23 mouse cellular contexts compared by ENCODE assay signal in genomic region chr12:99969906-99970305, GRCm38 (mm10). TPM values are rescaled to one million over a fixed set of nuclear protein-coding genes. Genes with fewer than 3 reads are reported as not detected.
DNase-seq lines count a peak whose midpoint lies in the region; TF ChIP-seq lines count a peak whose summit lies in the region.
"Had no signal": no experiment of that assay in that cellular context is flagged by ENCODE, and none has a peak within 500 bp of the region (broad histone marks: within the 10 kb centered on the region; RNA-seq: fewer than 3 reads in every experiment).

No protein-coding gene starts in this region.

- H3K27me3 ChIP-seq in heart, embryonic 10.5 days (ENCODE audit: insufficient read depth, poor library complexity, severe bottlenecking) = peaks cover 61% of the 10 kb centered on the region
- peaks cover 56% of the 10 kb centered on the region for H3K27me3 ChIP-seq in limb, embryonic 10.5 days (ENCODE audit: low read depth, poor library complexity, severe bottlenecking)

- H3K27ac ChIP-seq in heart, embryonic 10.5 days = no peak overlapping the region
- no peak overlapping the region for H3K27ac ChIP-seq in olfactory bulb, adult 2 months (ENCODE audit: insufficient read depth, low read depth, low read length)
- no peak overlapping the region for H3K27ac ChIP-seq in limb, embryonic 10.5 days

- no peak for TF ChIP-seq POLR2A in olfactory bulb, adult 2 months (IDR thresholded peaks at IDR 0.05; ENCODE audit: insufficient read depth, low read depth, low read length)

- DNase-seq in heart, adult 11 months = peak; percentile 56
- DNase-seq in heart, postnatal 10 days = no peak
- peak; percentile 64 for DNase-seq in heart, embryonic 10.5 days (ENCODE audit: low spot score)
- no peak for DNase-seq in heart, postnatal 4 days
- DNase-seq in testis, postnatal 10 days (ENCODE audit: low spot score) = peak; percentile 30
- DNase-seq in testis, postnatal 14 days (ENCODE audit: low spot score) = no peak
- DNase-seq in limb, embryonic 10.5 days (ENCODE audit: low spot score) = no peak
- DNase-seq: adrenal gland, adult 2 months; adrenal gland, adult 8-10 months; adrenal gland, postnatal 10 days; adrenal gland, postnatal 14 days; adrenal gland, postnatal 25 days; adrenal gland, postnatal 36 days; B cell, adult 2 months; cerebellum, adult 11 months; cerebellum, adult 11-12 months had no signal

- no peaks in the 10 kb centered on the region for H3K9me3 ChIP-seq in heart, embryonic 10.5 days
- H3K9me3 ChIP-seq in limb, embryonic 10.5 days (replicated peaks) = no peaks in the 10 kb centered on the region
- H3K9me3 ChIP-seq: G1E had no signal

- H3K36me3 ChIP-seq in heart, embryonic 10.5 days = no peaks in the 10 kb centered on the region
- H3K36me3 ChIP-seq in limb, embryonic 10.5 days = no peaks in the 10 kb centered on the region
- H3K36me3 ChIP-seq: G1E had no signal

- intact Hi-C loops in heart, postnatal 10 days (cut with DNase I) = loop anchor here (5.0 kb wide), 1 partner anchor 137 kb away; no protein-coding TSS in a partner anchor

- H3K4me1 ChIP-seq in heart, embryonic 10.5 days = peaks cover 24% of the 10 kb centered on the region
- H3K4me1 ChIP-seq in olfactory bulb, adult 2 months (ENCODE audit: control insufficient read depth, insufficient read depth, low read length) = peaks cover 24% of the 10 kb centered on the region
- peaks cover 25% of the 10 kb centered on the region for H3K4me1 ChIP-seq in limb, embryonic 10.5 days

- WGBS in heart, embryonic 10.5 days = 74% methylated on average over 4 of the region's 4 CpGs
- 62% methylated on average over 4 of the region's 4 CpGs for WGBS in olfactory bulb, adult 2 months
- WGBS in limb, embryonic 10.5 days = 78% methylated on average over 4 of the region's 4 CpGs

- H3K4me3 ChIP-seq in heart, embryonic 10.5 days = no peak overlapping the region
- H3K4me3 ChIP-seq in olfactory bulb, adult 2 months (ENCODE audit: insufficient read depth, low read depth, low read length) = peak overlapping the region; percentile 15; the same call in 1 of the 2 replicates
- no peak overlapping the region for H3K4me3 ChIP-seq in limb, embryonic 10.5 days

- TF ChIP-seq CTCF in olfactory bulb, adult 2 months (IDR thresholded peaks at IDR 0.05; ENCODE audit: insufficient read depth, low read depth, low read length) = no peak

RNA-seq across cellular contexts. Expression of gene Kcnk13, which starts 5.6 kb away (rescaled TPM):
- total RNA-seq in heart, postnatal 10 days (2021) = under 1 TPM; 0.62 to 0.74 TPM
- polyA plus RNA-seq in heart, embryonic 10.5 days (2016; fragmentation: Nextera tagmentation; extraction: Ambion mirVana) = 0.05 and 0.23 TPM in 2 replicates
- total RNA-seq in heart, postnatal 4 days (2021) = under 1 TPM; 0.25 to 0.55 TPM
- not detected in 2 replicates for polyA plus RNA-seq in olfactory bulb, adult 2 months (2012; ENCODE audit: insufficient read depth, insufficient read length, low replicate concordance, missing spikeins)
- polyA plus RNA-seq in limb, embryonic 10.5 days (2016; fragmentation: Nextera tagmentation; extraction: Ambion mirVana) = 0.13 and 0.44 TPM in 2 replicates
- total RNA-seq: MEL had no signal
- polyA plus RNA-seq: activated CD4-positive, CD25-positive, alpha-beta regulatory T cell, adult 4 months; C2C12; CD4-positive, CD25-positive, alpha-beta regulatory T cell, adult 4 months; G1E; Patski had no signal

Comparison
In these comparisons a context has a peak if more than half of its experiments do, and no peak if none do; other contexts are left out.
1. DNase-seq: peak in heart, adult 11 months (single experiment), heart, embryonic 10.5 days (single experiment) and testis, postnatal 10 days (single experiment); none in heart, postnatal 10 days (0 of 2), heart, postnatal 4 days (single experiment), testis, postnatal 14 days (single experiment) and limb, embryonic 10.5 days (single experiment).